Mouse (Mus musculus) forebrain, embryonic 11.5 days (tissue): ENCODE measurements around the gene 1810009A15Rik. TPM values are rescaled to one million over a fixed set of nuclear protein-coding genes. Genes with fewer than 3 reads are reported as not detected.
A peak's percentile ranks its signal among the peaks of the same experiment; 100 is the strongest.

Experiments used
- ATAC-seq: fragments of 200-750 bp; cut with Nextera tagmentation; replicated peaks from 2 replicates; pipeline ENCODE4 v1.8.0; 2017; ENCODE audit warnings: moderate TSS enrichment; ENCODE audit not compliant: low FRiP score
- DNase-seq: peaks from one replicate; pipeline ENCODE4 v3.0.0-alpha.2; 2017; ENCODE audit warnings: low spot score
- H3K27ac ChIP-seq: fragments of 300-500 bp; sonication (generic); 2 replicates; pipeline ENCODE4 v1.5.1; 2014; ENCODE audit warnings: low read depth, low read length
- H3K27me3 ChIP-seq: fragments of 300-500 bp; sonication (generic); 2 replicates; pipeline ENCODE4 v1.6.1; 2014; ENCODE audit warnings: mild to moderate bottlenecking, low read length, mixed read lengths; ENCODE audit not compliant: control insufficient read depth, insufficient read depth
- H3K36me3 ChIP-seq: fragments of 300-500 bp; sonication (generic); 2 replicates; pipeline ENCODE4 v1.6.1; 2014; ENCODE audit warnings: mild to moderate bottlenecking, low read length, moderate library complexity, mixed read lengths; ENCODE audit not compliant: control insufficient read depth, insufficient read depth
- H3K4me1 ChIP-seq: fragments of 300-500 bp; sonication (generic); replicated peaks from 2 replicates; pipeline ENCODE4 v1.6.1; 2014; ENCODE audit warnings: low read length, mixed read lengths; ENCODE audit not compliant: control insufficient read depth, insufficient read depth
- H3K4me2 ChIP-seq: fragments of 300-500 bp; sonication (generic); 2 replicates; pipeline ENCODE4 v1.6.1; 2014; ENCODE audit warnings: low read depth, mild to moderate bottlenecking, low read length, moderate library complexity, mixed read lengths; ENCODE audit not compliant: severe bottlenecking
- H3K4me3 ChIP-seq: fragments of 300-500 bp; sonication (generic); 2 replicates; pipeline ENCODE4 v1.5.1; 2014; ENCODE audit warnings: low read depth, low read length
- H3K9ac ChIP-seq: fragments of 300-500 bp; sonication (generic); 2 replicates; pipeline ENCODE4 v1.6.1; 2014; ENCODE audit warnings: low read length
- H3K9me3 ChIP-seq: fragments of 300-500 bp; sonication (generic); 2 replicates; pipeline ENCODE4 v1.6.1; 2016; ENCODE audit warnings: low read length, mixed read lengths; ENCODE audit not compliant: control insufficient read depth
- WGBS: fragments of 180-500 bp; shearing (Covaris S2); extraction: QIAGEN DNeasy Blood & Tissue Kit; methylation state at CpG from one replicate; pipeline ENCODE4 v1.1.7; 2014; 5-methylcytosine and 5-hydroxymethylcytosine counted together
- polyA plus RNA-seq: library from polyadenylated mRNA; unstranded; fragments of >200 nt; fragmentation: Nextera tagmentation; extraction: Ambion mirVana; gene quantifications from 2 replicates; pipeline ENCODE4 v1.2.1, GENCODE M21; 2014

Gene 1810009A15Rik
- polyA plus RNA-seq = 124 and 131 TPM in 2 replicates

DNA sequence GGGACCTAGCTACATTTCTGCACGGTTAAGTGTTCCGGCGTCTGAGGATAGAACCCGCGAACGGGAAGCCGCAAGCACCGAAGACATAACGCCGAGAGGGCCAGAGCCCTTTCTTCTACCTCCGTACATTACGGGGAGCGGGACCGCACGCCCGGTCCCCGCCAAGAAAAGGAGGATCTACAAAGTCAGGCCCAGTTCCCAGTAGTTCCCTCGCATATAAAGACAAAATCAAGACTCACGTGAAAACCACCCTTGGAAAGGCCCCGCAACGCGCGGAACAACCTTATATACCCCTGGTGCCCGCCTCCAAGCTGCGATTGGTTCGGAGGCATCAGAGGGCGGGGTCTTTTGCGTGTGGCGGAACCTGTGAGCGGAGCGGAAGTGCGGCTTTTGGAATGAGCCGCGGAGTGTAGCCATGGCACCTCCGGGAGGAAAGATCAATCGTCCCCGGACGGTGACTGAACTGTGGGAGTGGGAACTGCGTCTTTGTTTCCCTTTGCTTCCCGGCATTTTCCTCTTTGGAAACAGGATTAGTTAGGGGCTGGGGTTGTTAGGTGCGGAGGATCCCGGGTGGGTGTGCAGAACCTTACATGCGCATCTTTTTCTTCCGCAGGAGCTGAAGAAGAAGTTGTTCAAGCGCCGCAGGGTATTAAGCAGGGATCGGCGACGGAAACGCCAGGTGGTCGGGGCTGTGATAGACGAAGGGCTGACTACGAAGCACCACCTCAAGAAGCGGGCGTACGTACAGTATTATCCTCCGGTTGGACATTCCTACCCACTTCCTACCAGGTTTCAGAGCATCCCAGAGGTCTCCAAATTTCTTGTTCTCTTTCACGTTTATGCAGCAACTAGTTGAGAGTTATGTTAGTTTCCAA lies at the start of gene 1810009A15Rik, which contains the start of gene Gm49416:
1810009A15Rik (plus strand) TSS at position 343 of the 875 bp plus-strand sequence.
Gm49416 (plus strand) TSS at position 416 of the 875 bp plus-strand sequence.
- Histone ChIP-seq H3K27me3 (no peaks in the 10 kb centered on the region), H3K9ac (peak within 1 kb of the TSS; percentile 79), H3K27ac (peak within 1 kb of the TSS; percentile 67), H3K9me3 (no peaks in the 10 kb centered on the region), H3K4me2 (peak within 1 kb of the TSS; percentile 76), H3K36me3 (no peaks in the 10 kb centered on the region; the same call in 1 of the 2 replicates), H3K4me3 (peak within 1 kb of the TSS; percentile 50), H3K4me1 (no peaks in the 10 kb centered on the region; the same call in 1 of the 2 replicates)
- WGBS = under 1% methylated on average over 58 of the region's 58 CpGs
- peak; percentile 97 for DNase-seq
- ATAC-seq = peak; percentile 96

DNA sequence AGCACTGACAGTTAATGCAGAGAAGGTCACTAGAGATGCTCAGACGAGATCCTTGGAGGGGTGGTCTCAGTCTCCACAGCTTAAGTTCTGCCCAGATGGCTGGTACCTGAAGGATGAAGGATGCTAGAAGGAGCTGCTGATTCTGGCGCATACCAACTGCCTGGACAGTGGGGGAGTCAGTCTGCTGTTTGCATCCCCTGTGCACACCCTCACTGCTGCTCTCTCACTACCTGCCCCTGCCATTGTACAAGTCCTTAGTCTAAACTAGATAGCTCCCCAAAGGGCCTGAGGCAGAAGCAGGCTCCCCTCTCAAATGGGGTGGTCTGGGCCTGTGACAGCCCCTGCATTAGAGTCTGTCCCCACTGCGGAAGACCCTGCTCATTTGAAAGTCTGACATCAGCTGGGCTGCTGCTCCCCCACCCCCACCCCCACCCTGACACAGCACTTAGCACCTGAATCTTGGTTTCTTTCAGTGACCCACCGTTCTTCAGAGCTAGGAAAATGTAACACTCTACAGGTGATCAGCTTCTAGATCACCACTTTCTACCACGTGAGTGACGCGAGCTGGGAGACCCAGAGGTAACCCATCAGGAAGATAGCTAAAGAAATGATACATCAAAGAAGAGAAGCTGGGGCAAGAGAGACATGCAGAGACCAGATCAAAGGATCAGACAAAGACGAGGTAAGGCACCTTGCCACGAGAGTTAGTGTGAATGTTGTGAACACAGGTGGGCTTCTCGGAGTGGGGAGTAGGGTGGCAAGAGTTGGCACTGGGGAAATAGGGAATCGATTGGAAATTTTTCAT lies 49.3 kb upstream of the 1810009A15Rik start, which contains the start of gene Gng3:
Gng3 (minus strand) TSS at position 92 of the 805 bp plus-strand sequence.
- Histone ChIP-seq H3K36me3 (peaks cover 3% of the 10 kb centered on the region; the same call in 1 of the 2 replicates), H3K9me3 (no peaks in the 10 kb centered on the region), H3K27ac (peak within 1 kb of the TSS; percentile 95), H3K27me3 (no peaks in the 10 kb centered on the region), H3K4me1 (peaks cover 16% of the 10 kb centered on the region), H3K4me3 (peak within 1 kb of the TSS; percentile 47), H3K9ac (peak within 1 kb of the TSS; percentile 87), H3K4me2 (peak within 1 kb of the TSS; percentile 91)
- ATAC-seq = peak; percentile 79
- peak; percentile 81 for DNase-seq
- 39% methylated on average over 11 of the region's 11 CpGs for WGBS

DNA sequence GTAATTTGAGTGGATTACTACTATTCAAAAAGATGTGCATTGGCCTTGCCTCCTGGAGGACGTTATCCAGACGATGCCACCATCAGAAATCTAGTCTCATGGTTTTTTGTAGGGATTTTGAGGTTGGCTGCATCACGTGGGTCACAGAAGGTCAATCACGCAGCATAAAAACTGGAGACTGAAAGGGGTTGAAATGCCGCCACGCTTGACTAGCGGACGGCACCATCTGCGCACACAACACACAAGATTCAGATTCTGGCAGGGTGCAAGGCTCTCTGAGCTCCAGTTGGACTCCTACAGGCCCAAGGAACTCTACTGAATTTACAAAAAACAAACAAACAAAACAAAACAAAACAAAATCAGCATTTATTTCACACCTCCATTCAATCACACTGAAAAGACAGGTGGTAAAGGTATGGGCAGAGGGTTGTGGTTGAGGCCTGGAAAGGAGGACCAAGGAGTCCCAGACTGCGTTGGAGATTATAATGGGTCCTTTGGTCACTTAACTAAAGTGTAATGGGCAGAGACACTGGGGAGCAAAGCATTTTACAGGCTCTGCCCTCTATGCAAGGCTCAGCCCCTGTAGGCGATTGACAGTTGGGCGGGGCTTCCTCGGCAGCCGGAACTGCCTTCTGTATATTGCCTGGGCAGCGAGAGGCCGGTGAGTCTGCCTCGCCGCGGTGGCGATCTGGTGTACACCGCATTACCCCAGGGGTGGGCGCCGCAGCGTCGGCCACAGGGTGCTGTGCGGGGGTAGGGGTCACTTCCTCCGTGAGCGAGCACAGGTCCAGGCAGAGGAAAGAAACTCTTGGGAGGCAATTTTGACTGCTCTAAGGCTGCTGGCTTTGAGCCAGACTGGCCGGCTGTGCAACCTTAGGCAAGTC lies 48.5 kb upstream of the 1810009A15Rik start:
- peaks cover 16% of the 10 kb centered on the region for H3K4me1 ChIP-seq
- 19% methylated on average over 29 of the region's 29 CpGs for WGBS
- H3K9ac ChIP-seq = peak overlapping the region; percentile 48
- no peaks in the 10 kb centered on the region for H3K9me3 ChIP-seq
- peak overlapping the region; percentile 10; the same call in 1 of the 2 replicates for H3K27ac ChIP-seq
- peak; percentile 31; the same call in 1 of the 2 replicates for ATAC-seq
- no peaks in the 10 kb centered on the region for H3K27me3 ChIP-seq
- no peaks in the 10 kb centered on the region for H3K36me3 ChIP-seq
- peak; percentile 79 for DNase-seq
- H3K4me2 ChIP-seq = peak overlapping the region; percentile 91
- H3K4me3 ChIP-seq = peak overlapping the region; percentile 47

DNA sequence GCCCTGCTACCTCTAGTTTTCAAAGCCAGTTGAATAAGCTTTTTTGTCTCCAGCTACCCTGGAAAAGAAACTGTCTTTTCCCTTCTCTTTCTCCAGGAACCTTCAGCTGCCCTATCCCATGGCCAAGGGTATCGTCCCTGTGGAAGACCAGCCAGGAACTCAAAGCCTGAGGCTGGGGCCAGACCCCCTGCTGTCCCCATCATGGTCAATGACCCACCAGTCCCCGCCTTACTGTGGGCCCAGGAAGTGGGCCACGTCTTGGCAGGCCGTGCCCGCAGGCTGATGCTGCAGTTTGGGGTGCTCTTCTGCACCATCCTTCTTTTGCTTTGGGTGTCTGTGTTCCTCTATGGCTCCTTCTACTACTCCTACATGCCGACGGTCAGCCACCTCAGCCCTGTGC lies 47.6 kb upstream of the 1810009A15Rik start:
- Histone ChIP-seq H3K27me3 (no peaks in the 10 kb centered on the region), H3K4me1 (peaks cover 16% of the 10 kb centered on the region), H3K9me3 (no peaks in the 10 kb centered on the region), H3K9ac (no peak overlapping the region), H3K4me3 (no peak overlapping the region), H3K36me3 (peaks cover 3% of the 10 kb centered on the region; the same call in 1 of the 2 replicates), H3K4me2 (peak overlapping the region; percentile 91; the same call in 1 of the 2 replicates), H3K27ac (no peak overlapping the region)
- DNase-seq = no peak
- WGBS = 94% methylated on average over 7 of the region's 7 CpGs
- no peak for ATAC-seq

DNA sequence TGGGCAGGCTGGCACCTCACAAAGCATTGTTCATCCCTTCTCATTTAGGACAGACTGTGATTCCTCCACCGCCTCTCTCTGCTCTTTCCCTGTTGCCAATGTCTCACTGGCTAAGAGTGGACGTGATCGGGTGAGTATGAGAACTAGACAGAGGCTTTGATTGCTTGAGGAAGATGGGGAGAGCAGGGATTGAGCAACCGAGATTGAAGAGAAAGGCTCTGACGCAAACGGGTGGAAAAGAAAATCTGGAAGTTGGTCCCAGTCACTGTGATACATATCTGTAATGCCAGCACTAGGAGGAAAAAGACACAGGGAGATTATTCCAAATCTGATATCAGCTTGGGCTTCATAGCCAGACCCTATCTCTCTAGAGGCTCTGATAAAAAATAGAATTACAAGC lies 45.7 kb upstream of the 1810009A15Rik start:
- no peaks in the 10 kb centered on the region for H3K9me3 ChIP-seq
- 88% methylated on average over 6 of the region's 6 CpGs for WGBS
- H3K4me2 ChIP-seq = no peak overlapping the region
- H3K27me3 ChIP-seq = no peaks in the 10 kb centered on the region
- peaks cover 16% of the 10 kb centered on the region for H3K4me1 ChIP-seq
- H3K4me3 ChIP-seq = no peak overlapping the region
- H3K27ac ChIP-seq = no peak overlapping the region
- ATAC-seq (no peak), DNase-seq (no peak)
- H3K9ac ChIP-seq = no peak overlapping the region
- peaks cover 3% of the 10 kb centered on the region; the same call in 1 of the 2 replicates for H3K36me3 ChIP-seq

DNA sequence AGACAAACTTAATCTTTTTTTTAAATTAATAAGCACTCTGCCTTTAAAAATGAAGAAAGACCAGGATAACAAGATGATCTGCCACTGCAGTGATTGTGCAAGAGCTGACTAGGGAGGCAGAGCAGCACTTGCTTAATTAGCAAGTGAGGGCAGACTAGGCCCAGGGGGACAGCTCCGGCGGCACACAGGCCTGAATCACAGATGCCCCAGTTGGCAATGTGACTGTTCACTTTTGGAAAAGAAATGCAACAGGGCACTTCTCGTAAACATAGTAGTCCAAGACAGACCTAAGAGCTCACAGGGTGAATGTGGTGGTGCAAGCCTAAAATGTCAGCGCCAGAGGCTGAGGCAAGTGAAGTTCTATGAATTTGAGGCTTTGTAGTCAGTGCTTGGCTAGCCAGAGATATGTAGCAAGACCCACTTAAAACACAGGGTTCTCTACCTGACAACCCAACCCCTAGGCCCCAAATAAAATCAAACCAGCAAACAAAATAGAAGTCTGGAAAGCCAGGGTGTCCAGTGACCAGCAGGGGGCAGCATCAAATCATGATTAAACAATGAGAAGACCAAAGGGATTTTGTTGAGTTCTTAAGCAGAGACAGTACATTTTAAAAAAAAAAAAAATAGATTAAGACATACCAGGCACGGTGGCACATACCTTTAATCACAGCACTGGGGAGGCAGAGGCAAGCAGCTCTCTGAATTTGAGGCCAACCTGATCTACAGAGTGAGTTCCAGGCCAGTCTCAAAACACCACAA lies 44.1 kb upstream of the 1810009A15Rik start:
- Histone ChIP-seq H3K27ac (no peak overlapping the region), H3K4me3 (no peak overlapping the region), H3K27me3 (no peaks in the 10 kb centered on the region), H3K36me3 (peaks cover 3% of the 10 kb centered on the region; the same call in 1 of the 2 replicates), H3K9ac (no peak overlapping the region), H3K4me2 (no peak overlapping the region), H3K9me3 (no peaks in the 10 kb centered on the region), H3K4me1 (peaks cover 7% of the 10 kb centered on the region; the same call in 1 of the 2 replicates)
- peak; percentile 83 for DNase-seq
- ATAC-seq = no peak
- 63% methylated on average over 5 of the region's 5 CpGs for WGBS

DNA sequence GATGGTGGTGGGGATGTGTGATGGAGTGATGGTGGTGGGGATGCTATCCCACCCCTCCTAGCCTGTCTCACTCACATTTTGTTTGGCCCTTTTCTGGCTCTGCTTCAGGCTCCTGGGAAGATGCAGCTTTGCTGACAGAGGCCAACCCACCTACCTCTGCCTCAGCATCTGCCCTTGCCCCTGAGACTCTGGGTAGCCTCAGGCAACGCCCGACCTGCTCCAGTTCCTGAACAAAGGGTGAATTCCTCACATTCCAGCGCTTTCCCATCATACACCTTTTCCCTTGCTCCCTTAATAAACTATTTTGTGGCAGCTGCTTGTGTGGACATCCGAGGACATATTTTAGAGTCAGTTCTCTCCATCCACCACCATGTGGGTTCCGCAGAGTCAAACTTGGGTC lies 40.3 kb upstream of the 1810009A15Rik start:
- H3K4me1 ChIP-seq = no peaks in the 10 kb centered on the region
- WGBS = 70% methylated on average over 5 of the region's 5 CpGs
- ATAC-seq (no peak), DNase-seq (no peak)
- no peak overlapping the region for H3K9ac ChIP-seq
- H3K27ac ChIP-seq = no peak overlapping the region
- no peak overlapping the region for H3K4me3 ChIP-seq
- H3K36me3 ChIP-seq = peaks cover 3% of the 10 kb centered on the region; the same call in 1 of the 2 replicates
- H3K4me2 ChIP-seq = no peak overlapping the region
- no peaks in the 10 kb centered on the region for H3K27me3 ChIP-seq
- no peaks in the 10 kb centered on the region for H3K9me3 ChIP-seq
